Mouse (Mus musculus) neural tube, embryonic 11.5 days (tissue): ENCODE data around the gene Tmem151b. TPM values are rescaled to one million over a fixed set of nuclear protein-coding genes. Genes with fewer than 3 reads are reported as not detected.

Experiments
- ATAC-seq: fragments of 200-750 bp; cut with Nextera tagmentation; 2 replicates; pipeline ENCODE4 v1.8.0; 2017; ENCODE audit warnings: moderate number of reproducible peaks, mild to moderate bottlenecking, moderate TSS enrichment, moderate library complexity; ENCODE audit not compliant: insufficient read depth, low FRiP score, low TSS enrichment
- DNase-seq: peaks from one replicate; pipeline ENCODE4 v3.0.0-alpha.2; 2015; ENCODE audit warnings: low spot score
- H3K27ac ChIP-seq: fragments of 300-500 bp; sonication (generic); 2 replicates; pipeline ENCODE4 v1.5.1; 2014; ENCODE audit warnings: low read depth, mild to moderate bottlenecking, low read length
- H3K27me3 ChIP-seq: fragments of 300-500 bp; sonication (generic); 2 replicates; pipeline ENCODE4 v1.6.1; 2014; ENCODE audit warnings: mild to moderate bottlenecking, low read length, mixed read lengths; ENCODE audit not compliant: control insufficient read depth, insufficient read depth
- H3K36me3 ChIP-seq: fragments of 300-500 bp; sonication (generic); 2 replicates; pipeline ENCODE4 v1.6.1; 2014; ENCODE audit warnings: mild to moderate bottlenecking, low read length, moderate library complexity, mixed read lengths; ENCODE audit not compliant: control insufficient read depth, insufficient read depth
- H3K4me1 ChIP-seq: fragments of 300-500 bp; sonication (generic); 2 replicates; pipeline ENCODE4 v1.6.1; 2014; ENCODE audit warnings: low read length, mixed read lengths; ENCODE audit not compliant: control insufficient read depth, insufficient read depth
- H3K4me2 ChIP-seq: fragments of 300-500 bp; sonication (generic); 2 replicates; pipeline ENCODE4 v1.6.1; 2014; ENCODE audit warnings: low read depth, mild to moderate bottlenecking, moderate library complexity
- H3K4me3 ChIP-seq: fragments of 300-500 bp; sonication (generic); 2 replicates; pipeline ENCODE4 v1.5.1; 2014; ENCODE audit warnings: low read depth, low read length
- H3K9ac ChIP-seq: fragments of 300-500 bp; sonication (generic); 2 replicates; pipeline ENCODE4 v1.6.1; 2014; ENCODE audit warnings: mild to moderate bottlenecking, low read length
- H3K9me3 ChIP-seq: fragments of 300-500 bp; sonication (generic); 2 replicates; pipeline ENCODE4 v1.6.1; 2016; ENCODE audit warnings: low read length; ENCODE audit not compliant: control insufficient read depth
- WGBS: fragments of 180-500 bp; shearing (Covaris S2); extraction: QIAGEN DNeasy Blood & Tissue Kit; methylation state at CpG from one replicate; pipeline ENCODE4 v1.1.7; 2014; 5-methylcytosine and 5-hydroxymethylcytosine counted together
- polyA plus RNA-seq: library from polyadenylated mRNA; unstranded; fragments of >200 nt; fragmentation: Nextera tagmentation; extraction: Ambion mirVana; gene quantifications from 2 replicates; pipeline ENCODE4 v1.2.1, GENCODE M21; 2014

The Tmem151b gene
- polyA plus RNA-seq, 1 experiment from 2014 or later = 6.2 TPM

DNA sequence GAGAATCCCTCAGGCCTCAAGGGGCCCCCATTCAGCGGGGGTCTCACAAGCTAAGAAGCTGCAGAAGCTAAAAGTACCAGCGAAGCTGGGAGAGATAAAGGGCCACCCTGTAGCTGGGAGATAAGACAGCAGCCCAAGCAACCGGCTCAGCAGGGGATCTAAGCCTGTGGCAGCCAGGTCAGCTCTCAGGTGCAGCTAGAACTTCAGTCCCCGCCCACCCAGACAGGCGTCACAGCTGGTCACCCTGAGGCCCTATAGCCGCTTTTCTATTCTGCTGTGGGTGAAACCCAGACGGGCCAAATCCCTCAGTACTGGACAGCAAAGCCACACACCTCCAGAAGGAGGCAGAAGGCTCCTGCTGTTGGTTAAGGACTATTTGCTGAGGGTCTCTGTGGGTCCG is 44.0 kb upstream of the Tmem151b start:
- no peak overlapping the region for H3K27ac ChIP-seq
- H3K4me2 ChIP-seq = no peak overlapping the region
- no peak overlapping the region for H3K9ac ChIP-seq
- no peaks in the 10 kb centered on the region for H3K9me3 ChIP-seq
- H3K27me3 ChIP-seq = peaks cover 7% of the 10 kb centered on the region; the same call in 1 of the 2 replicates
- DNase-seq = no peak
- peaks cover 21% of the 10 kb centered on the region for H3K4me1 ChIP-seq
- no peak overlapping the region for H3K4me3 ChIP-seq
- WGBS = 29% methylated on average over 8 of the region's 8 CpGs
- H3K36me3 ChIP-seq = no peaks in the 10 kb centered on the region
- ATAC-seq = no peak

DNA sequence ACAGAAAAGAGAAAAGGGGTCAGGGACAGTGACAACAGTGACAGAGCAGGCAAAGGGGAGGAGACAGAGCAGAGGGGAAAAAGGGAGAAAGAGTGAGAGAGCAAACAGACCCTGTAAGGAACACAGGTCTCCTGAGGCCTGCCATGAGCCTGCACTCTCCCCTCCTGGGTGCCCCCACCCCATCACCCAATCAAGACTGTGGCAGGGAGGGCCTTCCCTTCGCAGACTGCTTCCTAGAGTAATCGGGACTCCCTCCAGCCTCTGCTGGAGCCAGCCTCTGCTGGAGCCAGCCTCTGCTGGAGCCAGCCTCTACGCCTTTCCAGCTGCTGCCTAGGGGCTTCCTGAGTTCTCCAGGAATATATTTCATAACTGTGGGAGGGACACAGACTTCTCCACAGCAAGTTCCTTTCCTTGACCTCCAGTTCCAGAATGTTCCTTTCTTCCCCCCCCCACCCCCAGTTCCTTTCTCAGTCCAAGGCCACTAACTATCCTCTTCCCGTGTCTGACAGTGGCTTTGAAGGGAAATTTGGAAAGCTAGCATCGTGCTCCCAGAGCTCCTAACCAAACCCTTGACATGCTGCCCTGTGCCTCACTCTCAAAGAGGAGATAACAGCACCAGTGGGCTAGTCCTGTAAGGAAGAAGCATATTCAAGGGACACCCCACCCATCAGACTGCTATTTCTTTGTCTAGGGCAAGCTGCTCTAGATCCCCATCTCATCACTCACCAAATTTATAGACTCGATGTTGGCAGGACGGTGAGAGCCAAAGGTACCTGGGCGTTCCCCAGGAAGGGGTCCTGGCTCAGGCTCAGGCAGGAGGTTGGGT is 43.3 kb upstream of the Tmem151b start:
- H3K9me3 ChIP-seq = no peaks in the 10 kb centered on the region
- H3K36me3 ChIP-seq = no peaks in the 10 kb centered on the region
- H3K4me2 ChIP-seq = peak overlapping the region; percentile 17; the same call in 1 of the 2 replicates
- WGBS = 57% methylated on average over 8 of the region's 8 CpGs
- peaks cover 7% of the 10 kb centered on the region; the same call in 1 of the 2 replicates for H3K27me3 ChIP-seq
- ATAC-seq (no peak), DNase-seq (no peak)
- no peak overlapping the region for H3K27ac ChIP-seq
- peaks cover 21% of the 10 kb centered on the region for H3K4me1 ChIP-seq
- H3K9ac ChIP-seq = no peak overlapping the region
- no peak overlapping the region for H3K4me3 ChIP-seq

DNA sequence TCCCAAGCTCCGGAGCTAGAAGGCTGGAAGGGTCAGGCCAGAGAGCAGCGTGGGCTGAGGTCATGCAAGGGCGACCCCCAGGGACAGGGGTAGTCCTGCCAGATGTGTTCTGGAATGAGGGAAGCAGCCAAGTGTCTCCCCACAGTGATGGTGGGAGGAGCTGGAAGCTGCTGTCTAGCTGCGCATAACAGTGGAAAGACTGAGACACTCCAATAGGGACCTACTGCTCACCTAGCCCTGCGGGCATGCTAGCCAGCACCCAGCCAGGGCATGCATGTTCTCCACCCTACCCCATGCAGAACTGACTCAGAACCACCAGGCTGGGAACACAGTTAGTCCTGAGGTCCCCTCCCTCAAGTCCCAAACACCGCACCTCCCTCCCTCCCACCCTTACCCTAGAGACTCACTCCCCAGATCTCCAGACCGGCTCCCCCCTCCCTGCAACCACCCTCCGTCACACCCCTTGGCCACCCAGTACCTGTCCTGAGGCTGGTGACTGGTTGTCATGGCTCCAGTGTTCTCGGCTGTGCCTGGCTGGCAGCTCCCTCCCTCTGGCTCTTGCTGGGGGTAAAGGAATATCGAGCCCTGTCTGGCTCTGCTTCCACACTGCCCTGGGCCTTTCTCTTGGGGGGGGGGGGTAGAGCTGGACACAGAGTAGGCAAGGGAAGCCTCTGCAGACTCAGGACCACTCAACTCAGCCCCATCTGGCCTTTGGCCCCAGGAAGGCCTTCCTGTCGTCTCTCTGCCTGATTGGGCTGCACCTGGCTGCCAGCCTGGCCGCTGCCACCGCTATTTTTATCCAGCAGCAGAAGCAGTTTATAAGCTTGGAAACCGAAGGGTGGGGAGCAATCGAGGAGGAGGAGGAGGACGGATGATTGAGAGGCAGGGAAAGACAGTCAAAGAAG is 42.5 kb upstream of the Tmem151b start:
- Histone ChIP-seq H3K4me2 (peak overlapping the region; percentile 17; the same call in 1 of the 2 replicates), H3K36me3 (no peaks in the 10 kb centered on the region), H3K27ac (no peak overlapping the region), H3K4me1 (peaks cover 21% of the 10 kb centered on the region), H3K27me3 (peaks cover 7% of the 10 kb centered on the region; the same call in 1 of the 2 replicates), H3K9me3 (no peaks in the 10 kb centered on the region), H3K9ac (no peak overlapping the region), H3K4me3 (no peak overlapping the region)
- WGBS = 55% methylated on average over 16 of the region's 16 CpGs
- no peak for ATAC-seq
- DNase-seq = no peak

DNA sequence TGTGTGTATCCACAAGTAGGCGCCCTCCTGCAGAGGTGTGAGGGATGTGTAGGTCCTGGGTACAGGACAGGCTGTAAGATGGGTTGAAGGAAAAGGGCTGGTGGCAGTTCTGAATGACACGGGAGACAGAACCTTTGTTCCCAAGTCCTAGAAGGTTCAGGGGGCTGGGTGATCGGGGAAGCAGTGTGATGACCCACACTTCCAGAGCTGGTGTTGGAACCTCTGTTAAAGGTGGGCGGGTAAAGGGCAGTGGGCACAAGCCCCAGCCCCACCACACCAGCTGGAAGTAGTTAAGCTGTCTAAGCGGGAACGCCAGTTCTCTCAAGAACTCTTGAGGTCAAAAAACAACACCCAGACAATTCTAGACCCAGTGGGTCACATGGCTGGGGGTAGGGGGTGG is 40.9 kb upstream of the Tmem151b start:
- no peak overlapping the region for H3K4me2 ChIP-seq
- no peaks in the 10 kb centered on the region for H3K9me3 ChIP-seq
- ATAC-seq = no peak
- no peak overlapping the region for H3K4me3 ChIP-seq
- H3K27ac ChIP-seq = no peak overlapping the region
- peak overlapping the region; percentile 3; the same call in 1 of the 2 replicates for H3K9ac ChIP-seq
- H3K36me3 ChIP-seq = no peaks in the 10 kb centered on the region
- H3K27me3 ChIP-seq = no peaks in the 10 kb centered on the region; the same call in 1 of the 2 replicates
- DNase-seq = no peak
- 83% methylated on average over 6 of the region's 6 CpGs for WGBS
- peaks cover 12% of the 10 kb centered on the region for H3K4me1 ChIP-seq

DNA sequence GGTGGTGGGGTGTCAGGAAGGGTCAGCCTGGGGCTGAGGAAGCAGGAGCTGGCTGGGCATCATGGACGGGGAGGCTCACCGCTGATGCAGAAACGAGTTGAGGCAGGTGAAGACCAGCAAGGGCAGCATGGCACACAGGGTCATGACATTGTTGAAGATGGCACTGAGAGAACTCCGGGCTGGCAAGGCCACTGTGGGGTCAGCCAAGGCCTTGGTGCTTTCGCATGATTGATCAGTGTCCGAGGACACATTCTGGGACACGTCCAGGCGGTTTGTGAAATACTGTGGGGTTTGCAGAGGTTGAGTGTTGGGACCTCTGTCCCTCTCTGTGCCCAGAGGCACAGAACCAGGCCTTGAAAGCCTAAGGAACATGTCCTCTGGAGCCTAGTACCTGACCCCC is 40.4 kb upstream of the Tmem151b start:
- no peak overlapping the region for H3K27ac ChIP-seq
- DNase-seq (no peak), ATAC-seq (no peak)
- peaks cover 6% of the 10 kb centered on the region for H3K4me1 ChIP-seq
- no peak overlapping the region for H3K4me2 ChIP-seq
- H3K9ac ChIP-seq = no peak overlapping the region
- WGBS = 90% methylated on average over 8 of the region's 8 CpGs
- no peak overlapping the region for H3K4me3 ChIP-seq
- no peaks in the 10 kb centered on the region for H3K36me3 ChIP-seq
- no peaks in the 10 kb centered on the region for H3K9me3 ChIP-seq
- no peaks in the 10 kb centered on the region; the same call in 1 of the 2 replicates for H3K27me3 ChIP-seq

DNA sequence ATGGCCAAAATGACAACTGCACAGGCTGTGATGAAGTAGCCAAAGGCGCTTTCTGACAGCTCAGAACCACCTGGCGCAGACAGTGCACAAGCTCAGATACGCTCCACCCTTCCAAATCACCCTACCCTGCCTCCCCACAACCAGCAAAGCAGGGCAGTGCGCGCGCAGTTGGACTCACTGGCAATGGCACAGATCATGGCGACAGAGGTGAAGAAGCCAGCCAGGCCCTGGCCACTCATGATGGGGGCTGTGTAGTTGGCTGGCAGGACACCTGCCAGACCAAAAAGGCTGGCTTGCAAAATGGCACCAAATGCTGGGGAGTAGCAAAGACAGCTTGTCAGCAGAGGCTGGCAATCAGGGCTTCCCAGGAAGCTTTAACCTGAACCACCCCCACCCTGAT is 39.8 kb upstream of the Tmem151b start:
- WGBS = 93% methylated on average over 7 of the region's 7 CpGs
- Histone ChIP-seq H3K27ac (no peak overlapping the region), H3K36me3 (no peaks in the 10 kb centered on the region), H3K9me3 (no peaks in the 10 kb centered on the region), H3K9ac (no peak overlapping the region), H3K27me3 (no peaks in the 10 kb centered on the region), H3K4me2 (no peak overlapping the region), H3K4me1 (peaks cover 5% of the 10 kb centered on the region), H3K4me3 (no peak overlapping the region)
- ATAC-seq (no peak), DNase-seq (no peak)

DNA sequence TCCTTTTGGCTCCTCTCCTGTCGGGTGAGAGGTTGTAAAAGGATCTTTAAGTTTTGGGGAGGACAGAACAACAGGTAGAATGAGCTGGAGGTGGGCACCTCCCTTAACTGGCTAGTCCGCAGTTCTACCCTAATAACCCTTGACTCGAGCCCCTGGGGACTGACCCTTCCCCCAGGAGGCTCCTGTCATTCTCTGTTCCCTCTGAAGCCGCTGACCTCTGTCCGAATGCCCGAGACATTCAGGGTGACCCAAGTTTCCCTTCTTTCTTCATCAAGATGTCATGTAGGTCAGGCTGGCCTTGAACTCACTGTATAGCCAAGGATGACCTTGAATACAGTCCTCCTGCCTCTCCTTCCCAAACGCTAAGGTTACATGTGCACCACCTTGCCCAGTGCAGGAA is 38.9 kb upstream of the Tmem151b start:
- no peak for ATAC-seq
- Histone ChIP-seq H3K27ac (no peak overlapping the region), H3K4me2 (no peak overlapping the region)

DNA sequence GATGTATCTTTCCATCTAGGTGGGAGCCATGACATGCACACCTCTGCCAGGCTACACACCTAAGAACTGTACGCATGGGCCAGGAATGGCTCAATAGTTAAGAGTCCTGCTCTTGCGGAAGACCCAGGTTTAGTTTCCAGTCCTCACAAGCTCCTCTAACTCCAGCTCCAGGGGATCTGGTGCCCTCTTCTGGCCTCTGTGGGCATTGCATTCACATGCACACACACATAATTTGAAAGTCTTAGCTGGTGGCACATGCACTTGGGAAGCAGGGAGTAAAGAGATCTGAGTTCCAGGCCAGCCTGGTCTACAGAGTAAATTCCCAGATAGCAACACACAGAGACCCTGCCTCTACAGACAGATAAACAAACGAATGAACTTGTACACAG is 37.0 kb upstream of the Tmem151b start:
- H3K36me3 ChIP-seq = no peaks in the 10 kb centered on the region
- H3K9ac ChIP-seq = no peak overlapping the region
- 94% methylated on average over 3 of the region's 3 CpGs for WGBS
- H3K4me2 ChIP-seq = no peak overlapping the region
- no peaks in the 10 kb centered on the region for H3K9me3 ChIP-seq
- DNase-seq (no peak), ATAC-seq (no peak)
- no peak overlapping the region for H3K27ac ChIP-seq
- H3K4me3 ChIP-seq = no peak overlapping the region
- H3K4me1 ChIP-seq = peaks cover 5% of the 10 kb centered on the region; the same call in 1 of the 2 replicates
- no peaks in the 10 kb centered on the region for H3K27me3 ChIP-seq

More for the DNA sequence above, 38.9 kb upstream of the Tmem151b start:
- Histone ChIP-seq H3K27me3 (no peaks in the 10 kb centered on the region), H3K4me1 (peaks cover 5% of the 10 kb centered on the region), H3K9me3 (no peaks in the 10 kb centered on the region), H3K9ac (no peak overlapping the region), H3K4me3 (no peak overlapping the region), H3K36me3 (no peaks in the 10 kb centered on the region)
- 82% methylated on average over 7 of the region's 7 CpGs for WGBS
- no peak for DNase-seq
